Mouse (Mus musculus) kidney, postnatal 0 days (tissue): ENCODE data around the gene Sf3b6. TPM values are rescaled to one million over a fixed set of nuclear protein-coding genes. Genes with fewer than 3 reads are reported as not detected.

Experiments
- ATAC-seq: fragments of 200-750 bp; cut with Nextera tagmentation; replicated peaks from 2 replicates; pipeline ENCODE4 v1.8.0; 2017; ENCODE audit warnings: low read depth, moderate number of reproducible peaks, moderate TSS enrichment, moderate library complexity; ENCODE audit not compliant: low FRiP score
- DNase-seq: peaks from one replicate; pipeline ENCODE4 v3.0.0-alpha.2; 2016; ENCODE audit warnings: low spot score
- H3K27ac ChIP-seq: fragments of 300-500 bp; sonication (generic); 2 replicates; pipeline ENCODE4 v1.5.1; 2014; ENCODE audit warnings: mild to moderate bottlenecking
- H3K27me3 ChIP-seq: fragments of 300-500 bp; sonication (generic); 2 replicates; pipeline ENCODE4 v1.6.1; 2014; ENCODE audit warnings: low read length, mixed read lengths; ENCODE audit not compliant: insufficient read depth
- H3K36me3 ChIP-seq: fragments of 300-500 bp; sonication (generic); 2 replicates; pipeline ENCODE4 v1.6.1; 2014; ENCODE audit warnings: low read length, mixed read lengths; ENCODE audit not compliant: insufficient read depth
- H3K4me1 ChIP-seq: fragments of 300-500 bp; sonication (generic); replicated peaks from 2 replicates; pipeline ENCODE4 v1.6.1; 2014; ENCODE audit warnings: antibody characterized with exemption, low read length, mixed read lengths; ENCODE audit not compliant: insufficient read depth
- H3K4me2 ChIP-seq: fragments of 300-500 bp; sonication (generic); 2 replicates; pipeline ENCODE4 v1.6.1; 2014; ENCODE audit warnings: mild to moderate bottlenecking, low read length, moderate library complexity, mixed read lengths
- H3K4me3 ChIP-seq: fragments of 300-500 bp; sonication (generic); replicated peaks from 2 replicates; pipeline ENCODE4 v1.5.1; 2014; ENCODE audit warnings: low read depth, low read length
- H3K9ac ChIP-seq: fragments of 300-500 bp; sonication (generic); 2 replicates; pipeline ENCODE4 v1.6.1; 2014; ENCODE audit warnings: low read depth, low read length
- H3K9me3 ChIP-seq: fragments of 300-500 bp; sonication (generic); replicated peaks from 2 replicates; pipeline ENCODE4 v1.6.1; 2016; ENCODE audit warnings: low read length, inconsistent platforms, mixed read lengths
- CTCF ChIP-seq: IDR thresholded peaks from 2 replicates; pipeline ENCODE4 v1.5.1; 2016; ENCODE audit warnings: antibody characterized with exemption, low read depth, mild to moderate bottlenecking, moderate library complexity
- WGBS: fragments of 180-500 bp; shearing (Covaris S2); extraction: QIAGEN DNeasy Blood & Tissue Kit; methylation state at CpG from one replicate; pipeline ENCODE4 v1.1.7; 2014; 5-methylcytosine and 5-hydroxymethylcytosine counted together
- polyA plus RNA-seq: library from polyadenylated mRNA; unstranded; fragments of >200 nt; fragmentation: Nextera tagmentation; extraction: Ambion mirVana; gene quantifications from 2 replicates; pipeline ENCODE4 v1.2.1, GENCODE M21; 2015

Sf3b6 gene
- polyA plus RNA-seq, 1 experiment from 2014 or later: 389 TPM

- H3K4me2 ChIP-seq: no peak overlapping the region
- no peaks in the 10 kb centered on the region for H3K27me3 ChIP-seq
- ATAC-seq (no peak), DNase-seq (no peak)
- WGBS: 79% methylated on average over 8 of the region's 8 CpGs
- no peak overlapping the region for H3K27ac ChIP-seq
- H3K4me3 ChIP-seq: no peak overlapping the region
- no peaks in the 10 kb centered on the region for H3K36me3 ChIP-seq
- H3K4me1 ChIP-seq: peaks cover under 1% of the 10 kb centered on the region; the same call in 1 of the 2 replicates
- no peaks in the 10 kb centered on the region for H3K9me3 ChIP-seq
- H3K9ac ChIP-seq: no peak overlapping the region
- TF ChIP-seq CTCF: no peak
These were observed 51.6 kb downstream of the Sf3b6 start for GRCm38 (mm10) chr12:4868924-4869323.

GRCm38 (mm10) chr12:4871260-4871659 lies 53.9 kb downstream of the Sf3b6 start:
- no peak for TF ChIP-seq CTCF
- WGBS: 87% methylated on average over 5 of the region's 5 CpGs

GRCm38 (mm10) chr12:4872273-4872672 lies 54.9 kb downstream of the Sf3b6 start:
- Histone ChIP-seq H3K27ac (no peak overlapping the region), H3K4me2 (no peak overlapping the region), H3K27me3 (no peaks in the 10 kb centered on the region), H3K4me1 (0 out of 2 replicates have a peak, but pooled peaks cover 5% of the 10 kb centered on the region), H3K4me3 (no peak overlapping the region), H3K9ac (no peak overlapping the region), H3K36me3 (no peaks in the 10 kb centered on the region), H3K9me3 (no peaks in the 10 kb centered on the region)
- WGBS: 59% methylated on average over 4 of the region's 4 CpGs
- DNase-seq: no peak
- ATAC-seq: no peak
- TF ChIP-seq CTCF: peak; percentile 26; the same call in 1 of the 2 replicates

More at GRCm38 (mm10) chr12:4871260-4871659, 53.9 kb downstream of the Sf3b6 start:
- Histone ChIP-seq H3K9ac (no peak overlapping the region), H3K27me3 (no peaks in the 10 kb centered on the region), H3K4me1 (0 out of 2 replicates have a peak, but pooled peaks cover 5% of the 10 kb centered on the region), H3K27ac (no peak overlapping the region), H3K4me2 (no peak overlapping the region), H3K4me3 (no peak overlapping the region), H3K36me3 (no peaks in the 10 kb centered on the region), H3K9me3 (no peaks in the 10 kb centered on the region)
- ATAC-seq (no peak), DNase-seq (no peak)

DNA sequence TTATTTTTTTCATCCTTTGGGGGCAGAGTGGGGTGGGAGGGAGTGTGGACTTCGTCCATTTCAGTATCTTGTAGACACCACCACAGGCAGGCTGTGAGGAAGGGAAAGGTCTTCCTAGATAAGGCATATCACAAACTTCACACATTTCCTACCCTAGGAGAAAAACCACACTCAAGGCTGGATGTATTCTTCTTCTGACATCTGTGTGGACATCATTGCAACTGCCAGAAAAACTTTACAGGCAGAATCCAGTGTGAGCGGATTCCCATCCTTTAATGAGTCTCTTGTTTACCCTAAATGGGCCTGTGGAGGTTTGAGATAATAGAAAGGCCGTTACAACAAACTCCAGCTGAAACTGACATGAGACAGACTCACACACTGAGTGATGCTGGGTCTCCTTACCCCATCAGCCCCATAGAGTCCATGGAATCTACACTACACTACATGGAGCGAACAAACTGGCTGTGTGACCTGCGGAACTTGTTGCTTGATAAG lies 55.7 kb downstream of the Sf3b6 start:
- H3K9ac ChIP-seq: no peak overlapping the region
- DNase-seq (no peak), ATAC-seq (no peak)
- H3K4me1 ChIP-seq: 0 out of 2 replicates have a peak, but pooled peaks cover 5% of the 10 kb centered on the region
- no peaks in the 10 kb centered on the region for H3K9me3 ChIP-seq
- no peak for TF ChIP-seq CTCF
- 76% methylated on average over 5 of the region's 5 CpGs for WGBS
- no peak overlapping the region for H3K4me2 ChIP-seq
- H3K27me3 ChIP-seq: no peaks in the 10 kb centered on the region
- no peaks in the 10 kb centered on the region for H3K36me3 ChIP-seq
- no peak overlapping the region for H3K4me3 ChIP-seq
- H3K27ac ChIP-seq: no peak overlapping the region

DNA sequence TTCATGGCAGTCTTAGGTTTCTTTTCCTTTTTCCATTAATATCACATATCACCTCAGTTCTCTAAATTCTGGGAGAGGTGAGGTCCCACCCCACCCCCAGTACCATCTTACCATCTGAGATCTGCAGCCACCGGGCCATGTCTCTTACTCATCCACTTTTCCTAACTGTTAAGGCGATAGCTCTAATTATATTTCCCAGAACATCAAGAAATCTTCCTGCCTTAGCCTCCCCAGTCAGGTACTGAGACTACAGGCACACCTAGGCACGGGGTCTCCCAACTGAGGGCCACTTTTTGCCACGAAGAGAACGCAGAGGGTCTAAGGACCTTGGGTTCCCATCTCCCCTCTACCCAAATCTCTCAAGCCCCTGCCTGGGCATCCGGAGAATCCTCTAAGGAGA lies 56.2 kb downstream of the Sf3b6 start:
- 0 out of 2 replicates have a peak, but pooled peaks cover 5% of the 10 kb centered on the region for H3K4me1 ChIP-seq
- H3K36me3 ChIP-seq: no peaks in the 10 kb centered on the region
- ATAC-seq (no peak), DNase-seq (no peak)
- no peaks in the 10 kb centered on the region for H3K9me3 ChIP-seq
- H3K27me3 ChIP-seq: no peaks in the 10 kb centered on the region
- WGBS: 82% methylated on average over 6 of the region's 6 CpGs
- no peak overlapping the region for H3K4me3 ChIP-seq
- H3K4me2 ChIP-seq: no peak overlapping the region
- H3K27ac ChIP-seq: no peak overlapping the region
- no peak overlapping the region for H3K9ac ChIP-seq
- TF ChIP-seq CTCF: no peak

DNA sequence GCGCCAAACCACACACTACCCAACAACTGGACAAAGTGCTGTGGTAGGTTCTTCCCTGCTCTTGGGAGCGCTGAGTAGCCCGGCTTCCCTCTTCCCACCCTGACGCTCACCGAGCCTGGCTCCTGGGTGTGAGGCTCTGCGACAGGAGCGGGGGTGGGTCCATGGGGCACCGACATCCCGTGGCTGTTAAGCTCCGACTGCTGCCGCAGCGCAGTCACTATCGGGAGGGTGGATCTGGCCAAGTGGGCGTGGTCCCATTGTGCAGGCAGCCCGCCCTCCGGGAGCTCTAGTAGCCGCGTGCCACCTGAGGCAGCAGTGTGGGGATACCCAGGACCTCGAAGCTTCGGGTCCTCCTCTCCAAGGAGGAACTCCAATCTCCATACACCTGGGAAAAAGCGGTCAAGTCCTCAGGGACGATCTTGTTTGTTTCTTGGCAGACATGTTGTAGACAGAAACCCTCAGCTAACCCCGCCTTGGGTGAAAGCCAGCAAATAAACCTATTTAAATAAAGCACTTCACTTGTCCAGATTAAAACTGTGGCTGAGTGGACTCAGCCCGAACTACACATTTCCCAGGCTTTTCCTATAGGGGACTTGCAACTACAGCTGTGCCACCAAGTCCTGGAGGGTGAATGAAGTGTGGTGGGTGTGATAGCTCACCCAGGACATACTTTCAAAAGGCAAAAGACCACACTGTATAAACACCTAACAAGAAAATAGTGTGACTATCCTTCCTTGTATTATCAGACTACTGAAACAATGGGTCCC lies 57.0 kb downstream of the Sf3b6 start, which contains the start of gene Mfsd2b:
Gene Mfsd2b (minus strand): TSS at position 199 of the 767 bp plus-strand sequence.
- H3K4me3 ChIP-seq: peak within 1 kb of the TSS; percentile 30
- H3K9me3 ChIP-seq: no peaks in the 10 kb centered on the region
- no peaks in the 10 kb centered on the region for H3K36me3 ChIP-seq
- no peak within 1 kb of the TSS for H3K27ac ChIP-seq
- H3K27me3 ChIP-seq: no peaks in the 10 kb centered on the region
- ATAC-seq (peak; percentile 86), DNase-seq (peak; percentile 77)
- no peak for TF ChIP-seq CTCF
- peak within 1 kb of the TSS; percentile 65 for H3K4me2 ChIP-seq
- 0 out of 2 replicates have a peak, but pooled peaks cover 5% of the 10 kb centered on the region for H3K4me1 ChIP-seq
- H3K9ac ChIP-seq: 0 out of 2 replicates have a peak within 1 kb of the TSS, but pooled peaks have one; percentile 20
- WGBS: 2% methylated on average over 24 of the region's 24 CpGs
